In genomic region chr4:116074861-116075620, GRCm38 (mm10) we compare ENCODE assay signal across 8 mouse cellular contexts. TPM values are rescaled to one million over a fixed set of nuclear protein-coding genes. Genes with fewer than 3 reads are reported as not detected.
DNase-seq lines count a peak whose midpoint lies in the region; ATAC-seq and TF ChIP-seq lines count a peak whose summit lies in the region.

Uqcrh (minus strand) TSS chr4:116075071.
Lrrc41 (plus strand) TSS chr4:116075269.

- H3K36me3 ChIP-seq in hindbrain, postnatal 0 days (ENCODE audit: insufficient read depth, low read length), result peaks cover 4% of the 10 kb centered on the region; the same call in 1 of the 2 replicates

- H3K9ac ChIP-seq in hindbrain, postnatal 0 days (replicated peaks; ENCODE audit: low read length), result peak within 1 kb of the TSS; percentile 97

- no peak for TF ChIP-seq CTCF in gastrocnemius, adult 2 months (IDR thresholded peaks at IDR 0.05)
- peak; percentile 42 for TF ChIP-seq CTCF in hindbrain, postnatal 0 days (IDR thresholded peaks at IDR 0.05; ENCODE audit: low read depth)
- TF ChIP-seq CTCF in left cerebral cortex, adult 2 months (IDR thresholded peaks at IDR 0.05), result no peak

- under 1% methylated on average over 55 of the region's 55 CpGs for WGBS in hindbrain, postnatal 0 days

- peak within 1 kb of the TSS; percentile 73 for H3K4me2 ChIP-seq in hindbrain, postnatal 0 days (ENCODE audit: low read depth, low read length)

- peak; percentile 82 for ATAC-seq in common myeloid progenitor, adult 5-6 weeks (replicated peaks; ENCODE audit: low read depth, poor library complexity, severe bottlenecking)
- peak; percentile 96 for ATAC-seq in hindbrain, postnatal 0 days
- peak; percentile 82 for ATAC-seq in megakaryocyte, adult 5-6 weeks (ENCODE audit: poor library complexity, severe bottlenecking)

- H3K4me3 ChIP-seq in gastrocnemius, adult 2 months, result peak within 1 kb of the TSS; percentile 97
- H3K4me3 ChIP-seq in hindbrain, postnatal 0 days (ENCODE audit: low read length), result peak within 1 kb of the TSS; percentile 90
- H3K4me3 ChIP-seq in left cerebral cortex, adult 2 months, result peak within 1 kb of the TSS; percentile 72

- no peaks in the 10 kb centered on the region for H3K27me3 ChIP-seq in hindbrain, postnatal 0 days (ENCODE audit: insufficient read depth, low read length)

- DNase-seq in ZHBTc4 (ENCODE audit: low read depth, low spot score), result peak; percentile 98
- DNase-seq in gastrocnemius, adult 2 months, result peak; percentile 97
- DNase-seq in hindbrain, postnatal 0 days (ENCODE audit: low spot score), result peak; percentile 98
- DNase-seq in left cerebral cortex, adult 2 months (ENCODE audit: extremely low spot score in 1 of 2, low spot score in 2 of 2), result peak; percentile 94 to 95
- peak; percentile 95 to 96 for DNase-seq in right cerebral cortex, adult 2 months (ENCODE audit: low spot score in 2 of 2)
- peak; percentile 95 for DNase-seq in urinary bladder, postnatal 14 days (ENCODE audit: low spot score)

- H3K9me3 ChIP-seq in hindbrain, postnatal 0 days (ENCODE audit: low read length), result no peaks in the 10 kb centered on the region

- intact Hi-C loops in gastrocnemius, adult 2 months (cut with DNase I), result no loop called here
- intact Hi-C loops in left cerebral cortex, adult 2 months (cut with DNase I), result no loop called here

- peaks cover 25% of the 10 kb centered on the region for H3K4me1 ChIP-seq in hindbrain, postnatal 0 days (ENCODE audit: insufficient read depth, low read length)

- H3K27ac ChIP-seq in gastrocnemius, adult 2 months, result peak within 1 kb of the TSS; percentile 98
- peak within 1 kb of the TSS; percentile 97 for H3K27ac ChIP-seq in hindbrain, postnatal 0 days
- peak within 1 kb of the TSS; percentile 96 for H3K27ac ChIP-seq in left cerebral cortex, adult 2 months

RNA-seq across cellular contexts. Expression of gene Uqcrh, which starts in this region (rescaled TPM):
- total RNA-seq in common myeloid progenitor, adult 5-6 weeks (2017), result 353 and 354 TPM in 2 replicates
- 100 to 1,000 TPM; 765 to 991 TPM for total RNA-seq in gastrocnemius, adult 2 months (2021)
- total RNA-seq in hindbrain, postnatal 0 days (2014; rRNA removed), result 186 and 220 TPM in 2 replicates
- polyA plus RNA-seq in hindbrain, postnatal 0 days (2015; fragmentation: Nextera tagmentation; extraction: Ambion mirVana), result 559 and 586 TPM in 2 replicates
- total RNA-seq in left cerebral cortex, adult 2 months (2021), result 100 to 1,000 TPM; 414 to 441 TPM
- 465 and 482 TPM in 2 replicates for total RNA-seq in megakaryocyte, adult 5-6 weeks (2015)
- 334 and 347 TPM in 2 replicates for total RNA-seq in megakaryocyte, adult 5-6 weeks (2017)

RNA-seq across cellular contexts. Expression of gene Lrrc41, which starts in this region (rescaled TPM):
- 14.4 and 22.4 TPM in 2 replicates for total RNA-seq in common myeloid progenitor, adult 5-6 weeks (2017)
- total RNA-seq in gastrocnemius, adult 2 months (2021), result 10 to 100 TPM; 21.2 to 22.1 TPM
- 129 and 133 TPM in 2 replicates for total RNA-seq in hindbrain, postnatal 0 days (2014; rRNA removed)
- polyA plus RNA-seq in hindbrain, postnatal 0 days (2015; fragmentation: Nextera tagmentation; extraction: Ambion mirVana), result 60.2 and 61.9 TPM in 2 replicates
- total RNA-seq in left cerebral cortex, adult 2 months (2021), result 10 to 100 TPM; 45.2 to 49.9 TPM
- 14.3 and 15.1 TPM in 2 replicates for total RNA-seq in megakaryocyte, adult 5-6 weeks (2015)
- total RNA-seq in megakaryocyte, adult 5-6 weeks (2017), result 9.9 and 16.3 TPM in 2 replicates

Comparison
In these comparisons a context has a peak if more than half of its experiments do, and no peak if none do; other contexts are left out.
1. Peak in every context shown above with its lines: DNase-seq, ATAC-seq, H3K4me3 ChIP-seq and H3K27ac ChIP-seq.